Mouse (Mus musculus): ENCODE data around the gene Akap2. TPM values are rescaled to one million over a fixed set of nuclear protein-coding genes. Genes with fewer than 3 reads are reported as not detected.

Gene Akap2
- total and polyA plus RNA-seq, 3 experiments = 1.7 to 7.2 TPM; not detected in 1

GRCm38 (mm10) chr4:57860204-57860611 lies 142.8 kb downstream of the Akap2 start:
- Histone ChIP-seq H3K79me2 (ENCODE audit: control insufficient read depth, insufficient read depth, low read length, poor library complexity) (no peaks in the 10 kb centered on the region), H3K9ac (ENCODE audit: control insufficient read depth, low read depth, low read length, poor library complexity, severe bottlenecking) (no peak overlapping the region), H3K4me3 (ENCODE audit: control insufficient read depth in 1 of 2, insufficient read depth in 1 of 2, low read depth in 2 of 2, low read length in 2 of 2) (no peak overlapping the region), H3K36me3 (ENCODE audit: control insufficient read depth in 1 of 2, insufficient read depth in 2 of 2, low read length in 2 of 2) (no peaks in the 10 kb centered on the region), H3K27me3 (ENCODE audit: control insufficient read depth in 1 of 2, insufficient read depth in 2 of 2, low read length in 2 of 2) (no peaks in the 10 kb centered on the region), H3K9me3 (replicated peaks; ENCODE audit: insufficient read depth, low read length) (no peaks in the 10 kb centered on the region), H3K27ac (ENCODE audit: control insufficient read depth, low read depth, low read length) (no peak overlapping the region), H3K4me1 (ENCODE audit: control insufficient read depth in 1 of 2, insufficient read depth in 2 of 2, low read length in 2 of 2) (no peaks in the 10 kb centered on the region; a peak in 1 of 4 replicates)
- no peak for DNase-seq (ENCODE audit: low read depth, low spot score)
- TF ChIP-seq ETS1 (IDR thresholded peaks at IDR 0.05; ENCODE audit: low read depth, low read length) (no peak), EP300 (IDR thresholded peaks at IDR 0.05; ENCODE audit: low read depth in 1 of 2, low read length in 2 of 2) (no peak), KAT2A (conservative IDR thresholded peaks at IDR 0.05; ENCODE audit: low read depth, low read length) (no peak), ZKSCAN1 (IDR thresholded peaks at IDR 0.05; ENCODE audit: low read depth, low read length) (no peak), USF2 (IDR thresholded peaks at IDR 0.05; ENCODE audit: borderline replicate concordance in 1 of 2, insufficient read depth in 1 of 2, low read depth in 1 of 2, low read length in 2 of 2) (no peak), TBP (IDR thresholded peaks at IDR 0.05; ENCODE audit: low read depth, low read length) (no peak), ZMIZ1 (IDR thresholded peaks at IDR 0.05; ENCODE audit: low read depth, low read length) (no peak), ELF1 (IDR thresholded peaks at IDR 0.05; ENCODE audit: low read depth, low read length) (no peak), MYB (IDR thresholded peaks at IDR 0.05; ENCODE audit: low read depth, low read length) (no peak), CTCF (IDR thresholded peaks at IDR 0.05 in 2 of 3, conservative IDR thresholded peaks at IDR 0.05 in 1 of 3; ENCODE audit: control insufficient read depth in 1 of 3, insufficient read depth in 1 of 3, low read depth in 2 of 3, low read length in 3 of 3, poor library complexity in 1 of 3, severe bottlenecking in 1 of 3) (no peak), JUND (IDR thresholded peaks at IDR 0.05; ENCODE audit: low read depth, low read length) (no peak), RCOR1 (IDR thresholded peaks at IDR 0.05; ENCODE audit: low read depth, low read length) (no peak), ZNF384 (IDR thresholded peaks at IDR 0.05; ENCODE audit: low read depth, low read length) (no peak), NELFE (IDR thresholded peaks at IDR 0.05; ENCODE audit: low read depth, low read length) (no peak), POLR2AphosphoS5 (IDR thresholded peaks at IDR 0.05; ENCODE audit: borderline replicate concordance, low read depth, low read length) (no peak), E2F4 (IDR thresholded peaks at IDR 0.05; ENCODE audit: borderline replicate concordance, low read depth, low read length) (no peak), NRF1 (IDR thresholded peaks at IDR 0.05; ENCODE audit: insufficient read depth, low read depth, low read length, poor library complexity, severe bottlenecking) (no peak), MEF2A (IDR thresholded peaks at IDR 0.05; ENCODE audit: extremely low read depth, insufficient replicate concordance, low read depth, low read length, poor library complexity, severe bottlenecking) (no peak), TAL1 (IDR thresholded peaks at IDR 0.05; ENCODE audit: low read length) (no peak)

- Histone ChIP-seq H3K9me3 (replicated peaks; ENCODE audit: insufficient read depth, low read length) (no peaks in the 10 kb centered on the region), H3K27ac (ENCODE audit: control insufficient read depth, low read depth, low read length) (no peak overlapping the region), H3K79me2 (ENCODE audit: control insufficient read depth, insufficient read depth, low read length, poor library complexity) (no peaks in the 10 kb centered on the region), H3K9ac (ENCODE audit: control insufficient read depth, low read depth, low read length, poor library complexity, severe bottlenecking) (no peak overlapping the region), H3K4me3 (ENCODE audit: control insufficient read depth in 1 of 2, insufficient read depth in 1 of 2, low read depth in 2 of 2, low read length in 2 of 2) (no peak overlapping the region), H3K27me3 (ENCODE audit: control insufficient read depth in 1 of 2, insufficient read depth in 2 of 2, low read length in 2 of 2) (no peaks in the 10 kb centered on the region), H3K36me3 (ENCODE audit: control insufficient read depth in 1 of 2, insufficient read depth in 2 of 2, low read length in 2 of 2) (no peaks in the 10 kb centered on the region), H3K4me1 (ENCODE audit: control insufficient read depth in 1 of 2, insufficient read depth in 2 of 2, low read length in 2 of 2) (no peaks in the 10 kb centered on the region; a peak in 1 of 4 replicates)
- DNase-seq (ENCODE audit: low read depth, low spot score) = no peak
- no peak for TF ChIP-seq BHLHE40 (IDR thresholded peaks at IDR 0.05; ENCODE audit: borderline replicate concordance, low read depth, low read length)
- TF ChIP-seq CHD1 (IDR thresholded peaks at IDR 0.05; ENCODE audit: low read depth, low read length) = no peak
- TF ChIP-seq TBP (IDR thresholded peaks at IDR 0.05; ENCODE audit: low read depth, low read length) = no peak
- TF ChIP-seq UBTF (IDR thresholded peaks at IDR 0.05; ENCODE audit: borderline replicate concordance, insufficient read depth, low read depth, low read length) = no peak
- TF ChIP-seq ZC3H11A (IDR thresholded peaks at IDR 0.05; ENCODE audit: low read depth, low read length) = no peak
- no peak for TF ChIP-seq MAZ (IDR thresholded peaks at IDR 0.05; ENCODE audit: low read depth, low read length)
- no peak for TF ChIP-seq ZNF384 (IDR thresholded peaks at IDR 0.05; ENCODE audit: low read depth, low read length)
- no peak for TF ChIP-seq POLR2A (IDR thresholded peaks at IDR 0.05; ENCODE audit: control insufficient read depth in 1 of 2, insufficient read depth in 1 of 2, low read depth in 1 of 2, low read length in 2 of 2, poor library complexity in 1 of 2)
- TF ChIP-seq SIN3A (IDR thresholded peaks at IDR 0.05; ENCODE audit: low read length) = no peak
- no peak for TF ChIP-seq EP300 (IDR thresholded peaks at IDR 0.05; ENCODE audit: low read depth in 1 of 2, low read length in 2 of 2)
- no peak for TF ChIP-seq USF2 (IDR thresholded peaks at IDR 0.05; ENCODE audit: borderline replicate concordance in 1 of 2, insufficient read depth in 1 of 2, low read depth in 1 of 2, low read length in 2 of 2)
These were observed 143.7 kb downstream of the Akap2 start for GRCm38 (mm10) chr4:57861166-57861565.
